In the genomic region with DNA sequence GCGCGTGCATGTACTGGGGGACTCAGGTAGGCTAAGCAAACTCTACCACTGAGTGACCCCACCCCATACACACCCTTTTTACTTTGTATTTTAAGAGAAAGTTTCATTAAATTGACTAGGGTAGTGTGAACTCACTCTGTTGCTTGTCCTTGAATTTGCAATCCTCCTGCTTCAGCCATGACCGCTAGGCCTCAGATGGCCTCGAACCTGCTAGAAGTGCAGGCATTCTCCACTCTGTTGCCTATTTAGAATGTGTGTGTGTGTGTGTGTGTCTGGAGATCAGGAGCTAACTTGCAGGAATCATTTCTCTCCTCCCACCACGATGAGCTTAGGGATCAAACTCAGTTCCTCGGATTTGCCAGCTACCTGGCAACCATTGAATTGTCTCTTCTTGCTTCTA, we compare ENCODE assay signal across 23 mouse cellular contexts. TPM values are rescaled to one million over a fixed set of nuclear protein-coding genes. Genes with fewer than 3 reads are reported as not detected.
DNase-seq lines count a peak whose midpoint lies in the region; ATAC-seq and TF ChIP-seq lines count a peak whose summit lies in the region.
"Had no signal": no experiment of that assay in that cellular context is flagged by ENCODE, and none has a peak within 500 bp of the region (broad histone marks: within the 10 kb centered on the region; RNA-seq: fewer than 3 reads in every experiment).

No protein-coding gene starts in this region.

- ATAC-seq in kidney, embryonic 15.5 days (replicated peaks; ENCODE audit: low FRiP score), result no peak
- no peak for ATAC-seq in stomach, embryonic 15.5 days (ENCODE audit: insufficient read depth, low FRiP score, low read depth)
- ATAC-seq in stomach, postnatal 0 days (ENCODE audit: low FRiP score, low TSS enrichment), result no peak
- no peak for ATAC-seq in embryonic facial prominence, embryonic 15.5 days (ENCODE audit: insufficient number of reproducible peaks, low FRiP score, low TSS enrichment, low read depth)
- ATAC-seq: activated CD4-positive, CD25-positive, alpha-beta regulatory T cell, adult 4 months; forebrain, postnatal 0 days; hindbrain, embryonic 16.5 days; intestine, embryonic 15.5 days; Patski had no signal

- no peak for TF ChIP-seq EP300 in stomach, postnatal 0 days (optimal IDR thresholded peaks at IDR 0.05)

- H3K4me3 ChIP-seq in kidney, embryonic 15.5 days (replicated peaks), result no peak overlapping the region
- H3K4me3 ChIP-seq in stomach, embryonic 15.5 days (replicated peaks), result no peak overlapping the region
- no peak overlapping the region for H3K4me3 ChIP-seq in stomach, postnatal 0 days (ENCODE audit: low read depth, low read length)
- H3K4me3 ChIP-seq in embryonic facial prominence, embryonic 15.5 days (replicated peaks), result no peak overlapping the region
- H3K4me3 ChIP-seq: heart, embryonic 10.5 days; hindbrain, embryonic 10.5 days; intestine, embryonic 15.5 days; limb, embryonic 13.5 days; liver, embryonic 13.5 days had no signal

- H3K27me3 ChIP-seq in kidney, embryonic 15.5 days, result no peaks in the 10 kb centered on the region
- H3K27me3 ChIP-seq in stomach, embryonic 15.5 days (replicated peaks), result no peaks in the 10 kb centered on the region
- H3K27me3 ChIP-seq in stomach, postnatal 0 days (ENCODE audit: control insufficient read depth, insufficient read depth, low read length), result no peaks in the 10 kb centered on the region
- no peaks in the 10 kb centered on the region for H3K27me3 ChIP-seq in embryonic facial prominence, embryonic 15.5 days
- H3K27me3 ChIP-seq: intestine, embryonic 15.5 days; limb, embryonic 13.5 days; Patski had no signal

- H3K36me3 ChIP-seq in kidney, embryonic 15.5 days, result no peaks in the 10 kb centered on the region
- no peaks in the 10 kb centered on the region for H3K36me3 ChIP-seq in stomach, embryonic 15.5 days
- H3K36me3 ChIP-seq in stomach, postnatal 0 days (ENCODE audit: control insufficient read depth, insufficient read depth, low read length), result no peaks in the 10 kb centered on the region
- no peaks in the 10 kb centered on the region for H3K36me3 ChIP-seq in embryonic facial prominence, embryonic 15.5 days
- H3K36me3 ChIP-seq: G1E; heart, embryonic 10.5 days; hindbrain, embryonic 10.5 days; intestine, embryonic 15.5 days; limb, embryonic 13.5 days; liver, embryonic 13.5 days had no signal

- DNase-seq in cerebellum, adult 11-12 months, result peak; percentile 2
- DNase-seq in cerebellum, adult 9-10 months, result no peak
- DNase-seq in kidney, adult 9 months, result no peak
- DNase-seq in stomach, postnatal 0 days (ENCODE audit: low spot score), result no peak
- no peak for DNase-seq in right cerebral cortex, adult 2 months (ENCODE audit: low spot score in 2 of 2)
- DNase-seq: cerebellum, adult 8-10 months; forebrain, postnatal 0 days; layer of hippocampus, postnatal 36 days; liver, embryonic 13.5 days; lung, adult 2 months; thymus, postnatal 14 days had no signal

- H3K9ac ChIP-seq in kidney, embryonic 15.5 days, result no peak overlapping the region
- no peak overlapping the region for H3K9ac ChIP-seq in stomach, embryonic 15.5 days
- no peak overlapping the region for H3K9ac ChIP-seq in stomach, postnatal 0 days (ENCODE audit: low read length)
- H3K9ac ChIP-seq in embryonic facial prominence, embryonic 15.5 days, result no peak overlapping the region
- H3K9ac ChIP-seq: forebrain, postnatal 0 days; intestine, embryonic 15.5 days; liver, embryonic 13.5 days had no signal

- H3K27ac ChIP-seq in kidney, embryonic 15.5 days, result peak overlapping the region; percentile 75; the same call in 1 of the 2 replicates
- H3K27ac ChIP-seq in stomach, embryonic 15.5 days, result peak overlapping the region; percentile 36; the same call in 1 of the 2 replicates
- no peak overlapping the region for H3K27ac ChIP-seq in stomach, postnatal 0 days (replicated peaks)
- peak overlapping the region; percentile 73; the same call in 1 of the 2 replicates for H3K27ac ChIP-seq in embryonic facial prominence, embryonic 15.5 days (replicated peaks)
- H3K27ac ChIP-seq: heart, embryonic 10.5 days; intestine, embryonic 15.5 days; limb, embryonic 13.5 days; liver, embryonic 13.5 days; macrophage had no signal

- 0 out of 2 replicates have a peak, but pooled peaks cover 5% of the 10 kb centered on the region for H3K9me3 ChIP-seq in kidney, embryonic 15.5 days (replicated peaks)
- no peaks in the 10 kb centered on the region for H3K9me3 ChIP-seq in stomach, embryonic 15.5 days
- no peaks in the 10 kb centered on the region for H3K9me3 ChIP-seq in stomach, postnatal 0 days (ENCODE audit: control insufficient read depth, low read length)
- H3K9me3 ChIP-seq in embryonic facial prominence, embryonic 15.5 days (replicated peaks), result no peaks in the 10 kb centered on the region
- H3K9me3 ChIP-seq: intestine, embryonic 15.5 days; liver, embryonic 13.5 days had no signal

- TF ChIP-seq CTCF in stomach, postnatal 0 days (IDR thresholded peaks at IDR 0.05; ENCODE audit: low read depth), result no peak

- WGBS in kidney, embryonic 15.5 days, result 78% methylated on average over 6 of the region's 6 CpGs
- 80% methylated on average over 6 of the region's 6 CpGs for WGBS in stomach, embryonic 15.5 days
- WGBS in stomach, postnatal 0 days, result 67% methylated on average over 6 of the region's 6 CpGs
- 82% methylated on average over 6 of the region's 6 CpGs for WGBS in embryonic facial prominence, embryonic 15.5 days

- H3K4me1 ChIP-seq in kidney, embryonic 15.5 days, result peaks cover 65% of the 10 kb centered on the region
- peaks cover 33% of the 10 kb centered on the region for H3K4me1 ChIP-seq in stomach, embryonic 15.5 days
- peaks cover 12% of the 10 kb centered on the region for H3K4me1 ChIP-seq in stomach, postnatal 0 days (replicated peaks; ENCODE audit: control insufficient read depth, insufficient read depth)
- peaks cover 63% of the 10 kb centered on the region for H3K4me1 ChIP-seq in embryonic facial prominence, embryonic 15.5 days

- no peak overlapping the region for H3K4me2 ChIP-seq in kidney, embryonic 15.5 days
- H3K4me2 ChIP-seq in stomach, embryonic 15.5 days, result no peak overlapping the region
- H3K4me2 ChIP-seq in stomach, postnatal 0 days (replicated peaks; ENCODE audit: low read depth), result no peak overlapping the region
- no peak overlapping the region for H3K4me2 ChIP-seq in embryonic facial prominence, embryonic 15.5 days (replicated peaks)
- H3K4me2 ChIP-seq: intestine, embryonic 15.5 days; limb, embryonic 13.5 days; liver, embryonic 13.5 days had no signal

RNA-seq across cellular contexts. Expression of a gene that starts 10.7 kb away (rescaled TPM):
- polyA plus RNA-seq in kidney, embryonic 15.5 days (2015; fragmentation: Nextera tagmentation; extraction: Ambion mirVana), result 107 and 109 TPM in 2 replicates
- 109 TPM in 2 replicates for polyA plus RNA-seq in stomach, embryonic 15.5 days (2015; fragmentation: Nextera tagmentation; extraction: Ambion mirVana)
- 71.4 and 84.2 TPM in 2 replicates for polyA plus RNA-seq in stomach, postnatal 0 days (2015; fragmentation: Nextera tagmentation; extraction: Ambion mirVana)
- 116 and 118 TPM in 2 replicates for polyA plus RNA-seq in embryonic facial prominence, embryonic 15.5 days (2015; fragmentation: Nextera tagmentation; extraction: Ambion mirVana)
